Mouse (Mus musculus) intestine, postnatal 0 days (tissue): Measurements from ENCODE around the gene Sstr4. TPM values are rescaled to one million over a fixed set of nuclear protein-coding genes. Genes with fewer than 3 reads are reported as not detected.

Source experiments
- ATAC-seq: fragments of 200-750 bp; cut with Nextera tagmentation; 2 replicates; pipeline ENCODE4 v1.8.0; 2017; ENCODE audit warnings: mild to moderate bottlenecking, moderate TSS enrichment, moderate library complexity
- H3K27ac ChIP-seq: fragments of 300-500 bp; sonication (generic); 2 replicates; pipeline ENCODE4 v1.5.1; 2014; ENCODE audit warnings: mild to moderate bottlenecking, low read depth, low read length, moderate library complexity
- H3K27me3 ChIP-seq: fragments of 300-500 bp; sonication (generic); replicated peaks from 2 replicates; pipeline ENCODE4 v1.6.1; 2014; ENCODE audit warnings: low read length, mixed read lengths; ENCODE audit not compliant: control insufficient read depth, insufficient read depth
- H3K36me3 ChIP-seq: fragments of 300-500 bp; sonication (generic); 2 replicates; pipeline ENCODE4 v1.6.1; 2014; ENCODE audit warnings: mild to moderate bottlenecking, moderate library complexity; ENCODE audit not compliant: control insufficient read depth, insufficient read depth
- H3K4me1 ChIP-seq: fragments of 300-500 bp; sonication (generic); replicated peaks from 2 replicates; pipeline ENCODE4 v1.6.1; 2014; ENCODE audit warnings: antibody characterized with exemption, low read length, mixed read lengths; ENCODE audit not compliant: control insufficient read depth, insufficient read depth
- H3K4me2 ChIP-seq: fragments of 300-500 bp; sonication (generic); replicated peaks from 2 replicates; pipeline ENCODE4 v1.6.1; 2014; ENCODE audit warnings: low read depth, mild to moderate bottlenecking, moderate library complexity
- H3K4me3 ChIP-seq: fragments of 300-500 bp; sonication (generic); 2 replicates; pipeline ENCODE4 v1.5.1; 2014; ENCODE audit warnings: low read depth, low read length
- H3K9ac ChIP-seq: fragments of 300-500 bp; sonication (generic); 2 replicates; pipeline ENCODE4 v1.6.1; 2014; ENCODE audit warnings: mild to moderate bottlenecking, low read depth, low read length
- H3K9me3 ChIP-seq: fragments of 300-500 bp; sonication (generic); 2 replicates; pipeline ENCODE4 v1.6.1; 2016; ENCODE audit warnings: mixed run types; ENCODE audit not compliant: control insufficient read depth
- CTCF ChIP-seq: sonication (generic); IDR thresholded peaks from 2 replicates; pipeline ENCODE4 v1.5.1; 2016; ENCODE audit warnings: low read depth, mild to moderate bottlenecking, control low read depth, antibody characterized with exemption, moderate library complexity
- WGBS: fragments of 180-500 bp; shearing (Covaris S2); extraction: QIAGEN DNeasy Blood & Tissue Kit; methylation state at CpG from one replicate; pipeline ENCODE4 v1.1.7; 2014; 5-methylcytosine and 5-hydroxymethylcytosine counted together
- polyA plus RNA-seq: library from polyadenylated mRNA; unstranded; fragments of >200 nt; fragmentation: Nextera tagmentation; extraction: Ambion mirVana; gene quantifications from 2 replicates; pipeline ENCODE4 v1.2.1, GENCODE M21; 2015

Gene Sstr4
- polyA plus RNA-seq = 0.78 and 1.1 TPM in 2 replicates

DNA sequence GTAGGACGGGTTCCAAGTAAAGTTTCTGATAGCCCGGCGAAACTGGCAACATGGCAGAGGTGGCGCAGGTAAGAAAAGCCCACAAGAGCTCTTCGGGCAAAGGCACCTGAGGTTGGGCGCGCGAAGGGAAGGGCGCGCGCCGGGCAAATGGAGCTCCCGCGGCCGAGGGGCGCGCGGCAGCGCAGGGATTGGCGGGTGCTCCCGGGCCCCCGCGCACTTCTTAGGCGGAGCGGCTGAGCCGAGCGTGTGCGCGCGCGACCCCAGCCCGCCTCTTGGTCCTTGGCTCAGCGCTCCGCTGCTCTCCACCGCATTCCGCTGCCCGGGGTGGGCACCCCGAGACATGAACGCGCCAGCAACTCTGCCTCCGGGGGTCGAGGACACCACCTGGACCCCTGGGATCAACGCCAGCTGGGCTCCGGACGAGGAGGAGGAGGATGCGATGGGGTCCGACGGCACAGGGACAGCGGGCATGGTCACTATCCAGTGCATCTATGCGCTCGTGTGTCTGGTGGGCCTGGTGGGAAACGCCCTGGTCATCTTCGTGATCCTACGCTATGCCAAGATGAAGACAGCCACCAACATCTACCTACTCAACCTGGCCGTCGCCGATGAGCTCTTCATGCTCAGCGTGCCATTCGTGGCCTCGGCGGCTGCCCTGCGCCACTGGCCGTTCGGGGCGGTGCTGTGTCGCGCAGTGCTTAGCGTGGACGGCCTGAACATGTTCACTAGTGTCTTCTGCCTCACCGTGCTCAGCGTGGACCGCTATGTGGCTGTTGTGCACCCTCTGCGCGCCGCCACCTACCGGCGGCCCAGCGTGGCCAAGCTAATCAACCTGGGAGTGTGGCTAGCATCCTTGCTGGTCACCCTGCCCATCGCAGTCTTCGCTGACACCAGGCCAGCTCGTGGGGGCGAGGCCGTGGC, at the start of gene Sstr4:
TSS of gene Sstr4 (plus strand) at position 214 of the 921 bp plus-strand sequence.
- ATAC-seq = peak; percentile 72
- Histone ChIP-seq H3K4me3 (peak within 1 kb of the TSS; percentile 47), H3K9me3 (no peaks in the 10 kb centered on the region), H3K4me1 (peaks cover 11% of the 10 kb centered on the region; the same call in 1 of the 2 replicates), H3K27ac (no peak within 1 kb of the TSS), H3K9ac (peak within 1 kb of the TSS; percentile 34), H3K4me2 (peak within 1 kb of the TSS; percentile 90), H3K36me3 (no peaks in the 10 kb centered on the region), H3K27me3 (peaks cover 7% of the 10 kb centered on the region)
- peak; percentile 87 for TF ChIP-seq CTCF
- 4% methylated on average over 80 of the region's 83 CpGs for WGBS

- Histone ChIP-seq H3K36me3 (no peaks in the 10 kb centered on the region), H3K4me3 (no peak overlapping the region), H3K4me2 (no peak overlapping the region), H3K9ac (no peak overlapping the region), H3K9me3 (no peaks in the 10 kb centered on the region), H3K4me1 (no peaks in the 10 kb centered on the region), H3K27ac (no peak overlapping the region), H3K27me3 (no peaks in the 10 kb centered on the region)
- TF ChIP-seq CTCF = no peak
- ATAC-seq = no peak
These were observed 49.8 kb upstream of the Sstr4 start for GRCm38 (mm10) chr2:148345373-148345772.

DNA sequence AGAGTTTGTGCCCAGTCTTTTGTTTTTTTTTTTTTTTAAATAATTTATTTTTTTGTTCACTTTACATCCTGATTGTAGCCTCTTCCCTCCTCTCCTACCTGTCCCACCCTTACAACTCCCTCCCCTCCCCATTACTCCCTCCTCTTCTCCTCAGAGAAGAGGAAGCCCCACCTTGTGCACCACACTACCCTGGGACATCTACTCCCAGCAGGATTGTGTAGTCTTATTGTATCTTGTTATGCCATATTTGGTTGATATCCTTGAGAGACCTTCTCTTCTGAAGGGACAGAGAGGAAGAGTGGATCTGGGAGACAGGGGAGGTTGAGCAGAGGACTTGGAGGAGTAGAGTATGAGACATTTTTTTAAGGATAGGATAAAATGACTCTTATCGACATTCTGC, 48.2 kb upstream of the Sstr4 start:
- ATAC-seq = no peak
- Histone ChIP-seq H3K27ac (no peak overlapping the region), H3K9ac (no peak overlapping the region), H3K36me3 (no peaks in the 10 kb centered on the region), H3K27me3 (no peaks in the 10 kb centered on the region), H3K4me1 (no peaks in the 10 kb centered on the region), H3K4me2 (no peak overlapping the region), H3K4me3 (no peak overlapping the region), H3K9me3 (no peaks in the 10 kb centered on the region)
- WGBS = 84% methylated on average over 1 of the region's 1 CpGs
- TF ChIP-seq CTCF = no peak

- H3K4me1 ChIP-seq = 0 out of 2 replicates have a peak, but pooled peaks cover 2% of the 10 kb centered on the region
- H3K36me3 ChIP-seq = no peaks in the 10 kb centered on the region
- H3K9ac ChIP-seq = no peak overlapping the region
- no peak for ATAC-seq
- no peak for TF ChIP-seq CTCF
- H3K4me3 ChIP-seq = no peak overlapping the region
- H3K27me3 ChIP-seq = no peaks in the 10 kb centered on the region
- no peaks in the 10 kb centered on the region for H3K9me3 ChIP-seq
- 63% methylated on average over 4 of the region's 4 CpGs for whole genome bisulfite sequencing
- H3K4me2 ChIP-seq = no peak overlapping the region
- no peak overlapping the region for H3K27ac ChIP-seq
These were observed 45.4 kb upstream of the Sstr4 start for GRCm38 (mm10) chr2:148349509-148350307.

DNA sequence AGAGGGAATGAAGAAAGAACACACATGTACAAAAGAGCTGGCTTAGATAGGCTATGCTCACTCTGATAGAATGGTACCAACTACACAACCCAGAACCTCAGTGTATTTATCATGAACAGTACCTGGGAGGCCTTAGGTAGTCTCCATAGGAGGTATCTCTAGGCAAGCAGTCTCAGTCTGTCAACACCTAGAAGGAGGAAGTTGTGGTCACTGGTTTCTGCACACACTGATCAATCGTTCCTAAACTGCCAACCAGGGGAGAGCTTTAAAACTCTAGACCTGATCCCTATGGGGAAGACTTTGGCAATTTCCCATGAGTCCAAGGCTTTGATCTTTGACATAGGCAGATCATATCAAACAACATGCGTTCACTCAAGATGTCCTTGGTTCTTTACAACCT, 44.7 kb upstream of the Sstr4 start:
- Histone ChIP-seq H3K4me2 (no peak overlapping the region), H3K27me3 (no peaks in the 10 kb centered on the region), H3K27ac (no peak overlapping the region), H3K4me3 (no peak overlapping the region), H3K4me1 (0 out of 2 replicates have a peak, but pooled peaks cover 2% of the 10 kb centered on the region), H3K9me3 (no peaks in the 10 kb centered on the region), H3K36me3 (no peaks in the 10 kb centered on the region), H3K9ac (no peak overlapping the region)
- TF ChIP-seq CTCF = no peak
- 48% methylated on average over 2 of the region's 2 CpGs for WGBS
- ATAC-seq = no peak

DNA sequence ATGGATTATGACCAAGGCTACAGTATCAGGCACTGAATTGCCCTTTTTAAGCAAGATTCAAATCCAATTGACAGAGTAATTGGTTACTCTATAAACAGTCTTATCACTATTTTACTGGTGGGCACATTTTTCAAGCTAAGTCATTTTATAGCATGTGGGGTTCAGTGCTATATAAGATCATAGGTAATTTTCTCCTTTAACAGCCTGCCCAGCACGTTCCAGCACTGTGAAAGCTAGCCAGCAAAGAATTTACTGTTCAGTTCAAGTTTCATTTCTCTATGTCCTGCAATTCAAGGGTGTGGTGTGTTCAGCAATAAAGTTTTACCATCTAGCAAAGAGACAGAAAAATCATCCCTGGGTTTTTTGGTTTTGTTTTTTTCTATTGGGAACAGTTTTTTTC, 42.5 kb upstream of the Sstr4 start:
- no peak for TF ChIP-seq CTCF
- H3K4me3 ChIP-seq = no peak overlapping the region
- H3K9me3 ChIP-seq = no peaks in the 10 kb centered on the region
- H3K9ac ChIP-seq = no peak overlapping the region
- 31% methylated on average over 1 of the region's 1 CpGs for WGBS
- no peaks in the 10 kb centered on the region for H3K27me3 ChIP-seq
- no peak overlapping the region for H3K27ac ChIP-seq
- H3K4me2 ChIP-seq = no peak overlapping the region
- H3K4me1 ChIP-seq = 0 out of 2 replicates have a peak, but pooled peaks cover 2% of the 10 kb centered on the region
- H3K36me3 ChIP-seq = no peaks in the 10 kb centered on the region
- no peak for ATAC-seq
